Mouse (Mus musculus) CH12.LX (cell line): Measurements from ENCODE around the gene Msi2.

Source experiments
- CTCF ChIP-seq, 2 experiments: IDR thresholded peaks in 1 of 2; conservative IDR thresholded peaks in 1 of 2; 2 replicates each; pipeline ENCODE4 v1.5.1; 2011 to 2012; ENCODE audit warnings: low read depth in 2 of 2, low read length in 2 of 2, improper control_type of control experiment in 1 of 2, inconsistent platforms in 1 of 2, mild to moderate bottlenecking in 1 of 2, moderate library complexity in 1 of 2
- PAX5 ChIP-seq: IDR thresholded peaks from 2 replicates; pipeline ENCODE4 v1.6.1; 2012; ENCODE audit warnings: low read length, inconsistent platforms, mixed read lengths
- TBP ChIP-seq: conservative IDR thresholded peaks from 2 replicates; pipeline ENCODE4 v1.6.1; 2011; ENCODE audit warnings: low read depth, low read length, improper control_type of control experiment
- USF2 ChIP-seq: conservative IDR thresholded peaks from 2 replicates; pipeline ENCODE4 v1.6.1; 2011; ENCODE audit warnings: low read depth, low read length, improper control_type of control experiment

DNA sequence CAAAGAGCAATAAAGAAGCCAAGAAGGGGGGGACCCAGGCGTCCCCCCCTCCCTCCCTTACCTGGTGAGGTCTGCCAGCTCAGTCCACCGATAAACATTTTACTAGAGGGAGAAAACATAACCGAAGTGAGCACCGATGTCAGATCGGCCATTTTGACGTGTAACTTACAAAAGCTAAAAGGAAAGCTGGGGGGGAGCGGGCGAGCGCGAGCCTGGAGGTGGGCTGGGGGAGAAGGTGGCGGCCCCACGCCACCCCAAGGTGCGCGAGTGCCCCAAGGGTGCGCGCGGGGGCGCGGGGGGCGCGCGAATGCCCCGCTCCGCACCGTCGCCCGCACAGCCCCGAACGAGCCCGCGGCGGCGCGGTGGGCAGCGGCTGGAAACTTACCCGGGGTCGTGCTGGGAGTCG lies 666 bp downstream of the Msi2 start:
- TF ChIP-seq TBP (no peak), CTCF (conservative IDR thresholded peaks at IDR 0.05 in 1 of 2, IDR thresholded peaks at IDR 0.05 in 1 of 2; ENCODE audit: low read depth in 2 of 2, low read length in 2 of 2) (no peak), USF2 (no peak), PAX5 (no peak)
